Mouse (Mus musculus): ENCODE data around the gene 1700025G04Rik.

- TF ChIP-seq CTCF (IDR thresholded peaks at IDR 0.05; ENCODE audit: low read depth) (no peak), EP300 (IDR thresholded peaks at IDR 0.05; ENCODE audit: low read depth) (no peak)
These were observed 69.1 kb downstream of the 1700025G04Rik start for GRCm38 (mm10) chr1:152020812-152021211.
